Mouse (Mus musculus) left cerebral cortex, adult 2 months (tissue): Measurements from ENCODE around the gene Pgm2l1. TPM values are rescaled to one million over a fixed set of nuclear protein-coding genes. Genes with fewer than 3 reads are reported as not detected.

ENCODE experiments used
- DNase-seq, 2 experiments: peaks; one replicate each; pipeline ENCODE4 v3.0.0; 2021 to 2022; ENCODE audit warnings: low spot score in 2 of 2, mixed read lengths in 1 of 2; ENCODE audit errors: extremely low spot score in 1 of 2
- H3K27ac ChIP-seq: fragments of 200-600 bp; 2 replicates; pipeline ENCODE4 v1.8.1; 2022
- H3K4me3 ChIP-seq: fragments of 200-600 bp; 2 replicates; pipeline ENCODE4 v1.8.1; 2022
- CTCF ChIP-seq: fragments of 200-600 bp; IDR thresholded peaks from 2 replicates; pipeline ENCODE4 v1.8.1; 2022; ENCODE audit warnings: antibody characterized with exemption, mild to moderate bottlenecking, moderate library complexity
- intact Hi-C: fragments of 180-260 bp; cut with DNase I; formaldehyde crosslinking; loops from one replicate; pipeline ENCODE4 v1.15.1; 2025
- total RNA-seq, 2 experiments: library from RNA; stranded (reverse); gene quantifications; 2 replicates each; pipeline ENCODE4 v1.2.3; 2021

Gene Pgm2l1
- total RNA-seq, 2 experiments from 2014 or later = 278 to 282 TPM

- no peak overlapping the region for H3K4me3 ChIP-seq
- no peak overlapping the region for H3K27ac ChIP-seq
- intact Hi-C loops = no loop called here
- no peak for DNase-seq
- TF ChIP-seq CTCF = no peak
Measured at GRCm38 (mm10) chr7:100201191-100201590, 26.0 kb upstream of the Pgm2l1 start.

- DNase-seq = no peak
- TF ChIP-seq CTCF = no peak
- H3K27ac ChIP-seq = no peak overlapping the region
- intact Hi-C loops = no loop called here
- H3K4me3 ChIP-seq = no peak overlapping the region
Measured at GRCm38 (mm10) chr7:100203616-100204015, 23.6 kb upstream of the Pgm2l1 start.

GRCm38 (mm10) chr7:100204871-100205270, 22.3 kb upstream of the Pgm2l1 start:
- no peak for DNase-seq
- H3K27ac ChIP-seq = no peak overlapping the region
- H3K4me3 ChIP-seq = no peak overlapping the region
- intact Hi-C loops = no loop called here
- no peak for TF ChIP-seq CTCF

- TF ChIP-seq CTCF = no peak
- no peak overlapping the region for H3K4me3 ChIP-seq
- H3K27ac ChIP-seq = no peak overlapping the region
- DNase-seq = no peak
- intact Hi-C loops = no loop called here
Measured at GRCm38 (mm10) chr7:100206144-100206543, 21.1 kb upstream of the Pgm2l1 start.

GRCm38 (mm10) chr7:100207886-100208285, 19.3 kb upstream of the Pgm2l1 start:
- no peak for DNase-seq
- Histone ChIP-seq H3K27ac (no peak overlapping the region), H3K4me3 (no peak overlapping the region)
- TF ChIP-seq CTCF = no peak
- intact Hi-C loops = no loop called here

GRCm38 (mm10) chr7:100214310-100214709, 12.9 kb upstream of the Pgm2l1 start:
- DNase-seq = no peak
- Histone ChIP-seq H3K27ac (peak overlapping the region; percentile 56; the same call in 1 of the 2 replicates), H3K4me3 (no peak overlapping the region)
- TF ChIP-seq CTCF = no peak
- intact Hi-C loops = no loop called here

GRCm38 (mm10) chr7:100215116-100215732, 12.0 kb upstream of the Pgm2l1 start:
- peak overlapping the region; percentile 78; the same call in 1 of the 2 replicates for H3K27ac ChIP-seq
- no peak for TF ChIP-seq CTCF
- no peak for DNase-seq
- H3K4me3 ChIP-seq = no peak overlapping the region
- intact Hi-C loops = no loop called here

- Histone ChIP-seq H3K27ac (peak overlapping the region; percentile 78), H3K4me3 (no peak overlapping the region)
- TF ChIP-seq CTCF = no peak
- DNase-seq = no peak
- intact Hi-C loops = no loop called here
Measured at GRCm38 (mm10) chr7:100215976-100216375, 11.2 kb upstream of the Pgm2l1 start.

- no peak for TF ChIP-seq CTCF
- Histone ChIP-seq H3K27ac (peak overlapping the region; percentile 78), H3K4me3 (no peak overlapping the region)
- DNase-seq = no peak
- intact Hi-C loops = no loop called here
Measured at GRCm38 (mm10) chr7:100216601-100217565, 10.3 kb upstream of the Pgm2l1 start.

- H3K4me3 ChIP-seq = peak overlapping the region; percentile 64
- intact Hi-C loops = loop anchor here (2.0 to 5.0 kb wide), 3 partner anchors 107 to 379 kb away; partner anchors contain the start of genes Mrpl48, Pold3, Rab6a and Rnf169
- H3K27ac ChIP-seq = peak overlapping the region; percentile 97
- peak; percentile 29 to 40 for DNase-seq
- no peak for TF ChIP-seq CTCF
Measured at GRCm38 (mm10) chr7:100227896-100228525, 817 bp downstream of the Pgm2l1 start.

- H3K27ac ChIP-seq = peak overlapping the region; percentile 97; the same call in 1 of the 2 replicates
- no peak for DNase-seq
- no peak for TF ChIP-seq CTCF
- H3K4me3 ChIP-seq = peak overlapping the region; percentile 64
- intact Hi-C loops = loop anchor here (5.0 kb wide), 2 partner anchors 247 to 378 kb away; partner anchors contain the start of genes Mrpl48, Rab6a and Rnf169
Measured at GRCm38 (mm10) chr7:100228957-100229356, 1.8 kb downstream of the Pgm2l1 start.

GRCm38 (mm10) chr7:100230646-100231045, 3.5 kb downstream of the Pgm2l1 start:
- no peak for TF ChIP-seq CTCF
- no peak overlapping the region for H3K27ac ChIP-seq
- no peak overlapping the region; the same call in 1 of the 2 replicates for H3K4me3 ChIP-seq
- no peak for DNase-seq
- intact Hi-C loops = no loop called here
